Mouse (Mus musculus): ENCODE results near the gene Olfr272.

DNA sequence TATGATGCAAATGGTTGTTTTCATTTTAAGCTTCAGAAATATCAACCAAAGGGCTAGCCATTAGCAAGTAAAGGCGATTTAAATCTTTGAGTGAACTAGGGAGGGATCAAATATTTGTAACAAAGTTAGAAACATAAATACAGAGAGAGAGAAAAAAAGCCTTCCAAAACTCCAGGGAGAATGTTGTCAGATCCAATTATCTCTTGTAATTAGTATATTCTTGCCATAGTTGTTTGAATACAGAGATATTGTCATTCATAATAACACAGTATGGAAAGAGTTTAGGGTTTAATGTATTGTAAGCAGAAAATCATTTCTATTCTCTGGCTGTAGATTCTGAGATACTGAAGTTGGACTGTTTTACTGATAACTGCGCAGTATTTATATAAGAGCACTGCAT, at the start of gene Olfr272:
- TF ChIP-seq CTCF (IDR thresholded peaks at IDR 0.05) (no peak), EP300 (IDR thresholded peaks at IDR 0.05) (no peak)
